Mouse (Mus musculus): ENCODE measurements around the gene Setd1a. TPM values are rescaled to one million over a fixed set of nuclear protein-coding genes. Genes with fewer than 3 reads are reported as not detected.
A peak's percentile ranks its signal among the peaks of the same experiment; 100 is the strongest.

Gene Setd1a
- total and polyA plus RNA-seq, 3 experiments = 4.5 to 51.0 (median 9.8) TPM

DNA sequence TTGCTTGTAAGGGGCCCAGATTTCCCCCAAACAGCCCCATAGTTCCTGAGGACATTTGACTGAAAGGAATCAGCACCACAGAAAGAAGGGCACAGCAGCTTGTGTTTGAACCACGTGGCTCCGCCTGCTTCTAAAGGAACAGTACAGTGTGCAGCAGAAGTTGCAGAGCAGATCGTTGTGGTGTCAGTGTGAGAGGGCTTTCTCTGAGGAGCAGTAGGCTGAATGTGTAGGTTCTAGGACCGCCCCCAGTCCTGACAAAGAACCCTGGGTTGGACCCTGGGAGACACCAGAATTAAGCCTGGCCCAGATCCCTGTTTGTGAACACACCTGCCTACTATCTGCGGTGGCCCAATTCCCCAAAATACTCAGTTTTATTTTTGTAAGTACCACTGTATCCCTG lies 5.2 kb upstream of the Setd1a start:
- Histone ChIP-seq H3K9me3 (replicated peaks; ENCODE audit: low read length) (no peaks in the 10 kb centered on the region), H3K27ac (ENCODE audit: insufficient read depth, low read depth) (peak overlapping the region; percentile 65), H3K4me2 (ENCODE audit: insufficient read depth, low read depth, poor library complexity, severe bottlenecking) (peak overlapping the region; percentile 72), H3K27me3 (replicated peaks) (no peaks in the 10 kb centered on the region), H3K79me2 (replicated peaks; ENCODE audit: control insufficient read depth, extremely low read depth, insufficient read depth, poor library complexity, severe bottlenecking) (peaks cover 14% of the 10 kb centered on the region), H3K36me3 (replicated peaks in 1 of 2; ENCODE audit: control insufficient read depth in 1 of 2, insufficient read depth in 1 of 2, low read length in 1 of 2) (peaks cover 13 to 39% of the 10 kb centered on the region in 2 experiments), H3K4me1 (ENCODE audit: control insufficient read depth in 1 of 2, insufficient read depth in 2 of 2) (peaks cover 5 to 65% of the 10 kb centered on the region in 2 experiments), H3K9ac (ENCODE audit: insufficient read depth, low read depth) (peak overlapping the region; percentile 72), H3K4me3 (replicated peaks in 1 of 3; ENCODE audit: low read depth in 2 of 3, low read length in 2 of 3, poor library complexity in 1 of 3) (peak overlapping the region; percentile 77 to 87 (median 78))
- no peak for TF ChIP-seq GABPA (IDR thresholded peaks at IDR 0.05; ENCODE audit: insufficient replicate concordance, low read depth, low read length)
- TF ChIP-seq MYC (IDR thresholded peaks at IDR 0.05; ENCODE audit: low read depth, low read length) = peak; percentile 81
- no peak for TF ChIP-seq JUN (IDR thresholded peaks at IDR 0.05; ENCODE audit: insufficient read depth, low read depth, low read length)
- no peak for TF ChIP-seq CHD1 (IDR thresholded peaks at IDR 0.05; ENCODE audit: low read depth, low read length)
- TF ChIP-seq NELFE (IDR thresholded peaks at IDR 0.05; ENCODE audit: low read depth, low read length) = no peak
- peak; percentile 88 for TF ChIP-seq MXI1 (IDR thresholded peaks at IDR 0.05; ENCODE audit: low read depth, low read length)
- TF ChIP-seq IRF4 (IDR thresholded peaks at IDR 0.05; ENCODE audit: low read depth, low read length) = no peak
- no peak for TF ChIP-seq E2F4 (IDR thresholded peaks at IDR 0.05; ENCODE audit: insufficient replicate concordance, low read depth, low read length)
- TF ChIP-seq ZC3H11A (IDR thresholded peaks at IDR 0.05; ENCODE audit: low read depth, low read length) = no peak
- no peak; the same call in 1 of the 2 replicates for TF ChIP-seq USF1 (IDR thresholded peaks at IDR 0.05; ENCODE audit: low read depth, low read length)
- no peak for TF ChIP-seq ETS1 (conservative IDR thresholded peaks at IDR 0.05; ENCODE audit: low read depth, low read length)
- no peak for TF ChIP-seq SMC3 (IDR thresholded peaks at IDR 0.05; ENCODE audit: low read depth, low read length)
- no peak for TF ChIP-seq KAT2A (IDR thresholded peaks at IDR 0.05; ENCODE audit: insufficient replicate concordance, low read length)
- no peak for TF ChIP-seq JUND (conservative IDR thresholded peaks at IDR 0.05; ENCODE audit: low read depth, low read length)
- peak; percentile 51; the same call in 1 of the 2 replicates for TF ChIP-seq POLR2A (IDR thresholded peaks at IDR 0.05; ENCODE audit: low read depth, low read length)
- TF ChIP-seq ZKSCAN1 (IDR thresholded peaks at IDR 0.05; ENCODE audit: borderline replicate concordance, low read depth, low read length) = no peak
- TF ChIP-seq BHLHE40 (IDR thresholded peaks at IDR 0.05; ENCODE audit: low read depth, low read length) = no peak
- TF ChIP-seq RAD21 (IDR thresholded peaks at IDR 0.05; ENCODE audit: low read depth, low read length) = no peak
- no peak; the same call in 1 of the 2 replicates for TF ChIP-seq HCFC1 (IDR thresholded peaks at IDR 0.05; ENCODE audit: low read depth, low read length)
- peak; percentile 93 for TF ChIP-seq MAX (IDR thresholded peaks at IDR 0.05; ENCODE audit: low read length)
- TF ChIP-seq TBP (conservative IDR thresholded peaks at IDR 0.05; ENCODE audit: low read depth, low read length) = peak; percentile 11; the same call in 1 of the 2 replicates
- TF ChIP-seq MAZ (IDR thresholded peaks at IDR 0.05; ENCODE audit: low read depth, low read length) = peak; percentile 47; the same call in 1 of the 2 replicates
- TF ChIP-seq ZMIZ1 (IDR thresholded peaks at IDR 0.05; ENCODE audit: low read depth, low read length) = no peak
- TF ChIP-seq EP300 (IDR thresholded peaks at IDR 0.05; ENCODE audit: low read length) = no peak
- TF ChIP-seq SIN3A (IDR thresholded peaks at IDR 0.05; ENCODE audit: low read length) = 0 out of 2 replicates have a peak, but pooled peaks have one; percentile 48
- TF ChIP-seq CHD2 (IDR thresholded peaks at IDR 0.05; ENCODE audit: low read length) = no peak; the same call in 1 of the 2 replicates
- no peak for TF ChIP-seq ZNF384 (IDR thresholded peaks at IDR 0.05; ENCODE audit: low read depth, low read length)
- no peak for TF ChIP-seq NRF1 (IDR thresholded peaks at IDR 0.05; ENCODE audit: low read depth, low read length)
- TF ChIP-seq RCOR1 (conservative IDR thresholded peaks at IDR 0.05; ENCODE audit: low read depth, low read length) = no peak
- no peak for TF ChIP-seq USF2 (conservative IDR thresholded peaks at IDR 0.05; ENCODE audit: low read depth, low read length)
- TF ChIP-seq POLR2AphosphoS2 (IDR thresholded peaks at IDR 0.05; ENCODE audit: low read depth, low read length) = no peak; the same call in 1 of the 2 replicates
- no peak for TF ChIP-seq TCF12 (IDR thresholded peaks at IDR 0.05; ENCODE audit: low read depth, low read length)
- TF ChIP-seq MEF2A (IDR thresholded peaks at IDR 0.05; ENCODE audit: borderline replicate concordance, low read depth, low read length) = no peak
- no peak for TF ChIP-seq MAFK (IDR thresholded peaks at IDR 0.05; ENCODE audit: insufficient replicate concordance, low read length)
- no peak for TF ChIP-seq UBTF (IDR thresholded peaks at IDR 0.05; ENCODE audit: low read depth, low read length)
- TF ChIP-seq CTCF (conservative IDR thresholded peaks at IDR 0.05 in 1 of 2, IDR thresholded peaks at IDR 0.05 in 1 of 2; ENCODE audit: low read depth in 2 of 2, low read length in 2 of 2) = no peak
- no peak for TF ChIP-seq PAX5 (IDR thresholded peaks at IDR 0.05; ENCODE audit: low read length)
- TF ChIP-seq ELF1 (IDR thresholded peaks at IDR 0.05; ENCODE audit: low read depth, low read length) = no peak
- peak; percentile 43 for DNase-seq (ENCODE audit: extremely low read depth)
- dilution Hi-C loops (cut with MboI; ENCODE audit: extremely low pct_ligation_motif_present, extremely low pct_unique_long_range_greater_than_20kb, low sequenced_read_pairs) (no loop called here), in situ Hi-C loops (cut with MboI; ENCODE audit: low pct_ligation_motif_present, low pct_unique_long_range_greater_than_20kb, low sequenced_read_pairs) (loop anchor here (5.0 to 25.0 kb wide), 2 partner anchors 409 to 1054 kb away; no protein-coding TSS in a partner anchor)

All from CH12.LX (cell line).